Mouse (Mus musculus) hindbrain, embryonic 13.5 days (tissue): ENCODE results near the gene Slc4a4. TPM values are rescaled to one million over a fixed set of nuclear protein-coding genes. Genes with fewer than 3 reads are reported as not detected.

ENCODE experiments used
- ATAC-seq: fragments of 200-750 bp; cut with Nextera tagmentation; 2 replicates; pipeline ENCODE4 v1.8.0; 2017; ENCODE audit warnings: moderate TSS enrichment; ENCODE audit not compliant: low FRiP score
- H3K27ac ChIP-seq: fragments of 300-500 bp; sonication (generic); 2 replicates; pipeline ENCODE4 v1.5.1; 2015; ENCODE audit warnings: inconsistent platforms, mild to moderate bottlenecking, moderate library complexity
- H3K27me3 ChIP-seq: fragments of 300-500 bp; sonication (generic); 2 replicates; pipeline ENCODE4 v1.6.1; 2015; ENCODE audit warnings: mild to moderate bottlenecking, inconsistent platforms
- H3K36me3 ChIP-seq: fragments of 300-500 bp; sonication (generic); 2 replicates; pipeline ENCODE4 v1.6.1; 2015; ENCODE audit warnings: mild to moderate bottlenecking, inconsistent platforms
- H3K4me1 ChIP-seq: fragments of 300-500 bp; sonication (generic); replicated peaks from 2 replicates; pipeline ENCODE4 v1.6.1; 2015; ENCODE audit warnings: inconsistent platforms
- H3K4me2 ChIP-seq: fragments of 300-500 bp; sonication (generic); 2 replicates; pipeline ENCODE4 v1.6.1; 2015; ENCODE audit warnings: inconsistent platforms, mild to moderate bottlenecking, moderate library complexity
- H3K4me3 ChIP-seq: fragments of 300-500 bp; sonication (generic); 2 replicates; pipeline ENCODE4 v1.5.1; 2015; ENCODE audit warnings: mild to moderate bottlenecking, inconsistent platforms
- H3K9ac ChIP-seq: fragments of 300-500 bp; sonication (generic); 2 replicates; pipeline ENCODE4 v1.6.1; 2015; ENCODE audit warnings: mild to moderate bottlenecking, inconsistent platforms
- H3K9me3 ChIP-seq: fragments of 300-500 bp; sonication (generic); 2 replicates; pipeline ENCODE4 v1.6.1; 2016; ENCODE audit warnings: inconsistent platforms
- WGBS: fragments of 180-500 bp; shearing (Covaris S2); methylation state at CpG from one replicate; pipeline ENCODE4 v1.1.7; 2015; 5-methylcytosine and 5-hydroxymethylcytosine counted together
- polyA plus RNA-seq: library from polyadenylated mRNA; unstranded; fragments of >200 nt; fragmentation: Nextera tagmentation; extraction: Ambion mirVana; gene quantifications from 2 replicates; pipeline ENCODE4 v1.2.1, GENCODE M21; 2015

The Slc4a4 gene
- polyA plus RNA-seq, 1 experiment from 2014 or later, result 3.3 TPM

DNA sequence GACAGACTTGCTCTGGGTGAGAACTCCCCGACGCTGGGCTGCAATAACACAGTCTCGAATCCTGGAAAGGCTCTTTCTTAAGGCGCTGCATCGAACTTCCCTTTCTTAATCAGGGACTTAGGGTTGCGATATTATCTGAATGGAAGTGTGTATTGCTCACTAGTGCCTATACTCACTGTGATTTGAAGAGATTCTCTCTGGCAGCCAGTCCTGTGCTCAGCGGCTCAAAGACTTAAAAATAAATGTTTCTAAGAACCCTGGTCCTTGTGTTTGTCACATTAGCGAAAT, 1.7 kb downstream of the Slc4a4 start:
- WGBS, result 48% methylated on average over 8 of the region's 8 CpGs
- Histone ChIP-seq H3K27ac (no peak overlapping the region), H3K4me2 (peak overlapping the region; percentile 96), H3K36me3 (no peaks in the 10 kb centered on the region), H3K27me3 (peaks cover 35% of the 10 kb centered on the region), H3K9me3 (no peaks in the 10 kb centered on the region), H3K4me1 (peaks cover 15% of the 10 kb centered on the region), H3K4me3 (peak overlapping the region; percentile 81), H3K9ac (peak overlapping the region; percentile 77; the same call in 1 of the 2 replicates)
- no peak for ATAC-seq

DNA sequence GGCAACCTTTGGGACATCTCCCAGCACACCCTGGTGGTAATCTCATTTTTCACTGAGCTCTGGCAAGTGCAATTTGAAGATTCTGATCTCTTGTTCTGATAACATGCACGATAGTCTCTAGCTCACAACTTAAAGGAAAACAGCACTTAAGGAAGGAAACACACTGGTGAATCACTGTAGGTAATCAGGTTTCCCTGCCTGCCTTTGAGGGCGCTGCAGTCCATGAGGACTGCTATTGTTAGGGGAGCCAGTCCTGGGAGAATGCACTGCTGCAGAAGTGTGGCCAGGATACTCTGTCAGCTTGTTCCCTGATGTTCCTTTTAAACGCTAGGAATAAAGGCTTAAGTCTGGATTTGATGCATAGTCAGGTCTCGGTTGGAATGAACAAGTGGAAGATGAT, 2.7 kb downstream of the Slc4a4 start:
- WGBS, result 39% methylated on average over 4 of the region's 4 CpGs
- no peak overlapping the region for H3K4me3 ChIP-seq
- H3K27me3 ChIP-seq, result peaks cover 35% of the 10 kb centered on the region
- no peaks in the 10 kb centered on the region for H3K9me3 ChIP-seq
- peaks cover 15% of the 10 kb centered on the region for H3K4me1 ChIP-seq
- no peak overlapping the region for H3K4me2 ChIP-seq
- no peak for ATAC-seq
- H3K9ac ChIP-seq, result no peak overlapping the region
- no peaks in the 10 kb centered on the region for H3K36me3 ChIP-seq
- H3K27ac ChIP-seq, result no peak overlapping the region

DNA sequence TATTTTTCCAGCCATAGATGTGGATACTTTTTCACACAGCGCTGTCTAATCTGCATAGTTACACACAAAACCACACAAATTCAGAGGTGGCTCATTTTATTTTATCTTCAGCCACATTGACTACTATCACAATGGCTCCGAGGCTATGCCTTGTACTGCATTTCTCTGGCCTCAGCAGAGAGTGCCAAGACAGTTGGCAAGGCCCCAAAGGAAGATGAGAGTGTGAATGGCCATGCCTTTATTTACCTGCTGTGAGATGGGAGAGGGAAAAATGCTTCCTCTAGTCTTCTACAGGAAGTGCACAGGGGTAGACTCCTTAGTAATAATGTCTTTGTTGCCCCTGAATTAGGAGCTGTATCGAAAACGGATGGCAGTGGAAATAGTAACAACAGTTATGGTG, 3.5 kb downstream of the Slc4a4 start:
- Histone ChIP-seq H3K27me3 (peaks cover 31% of the 10 kb centered on the region), H3K4me1 (peaks cover 15% of the 10 kb centered on the region), H3K9me3 (no peaks in the 10 kb centered on the region), H3K27ac (no peak overlapping the region), H3K4me2 (no peak overlapping the region), H3K4me3 (no peak overlapping the region), H3K36me3 (no peaks in the 10 kb centered on the region), H3K9ac (no peak overlapping the region)
- WGBS, result 87% methylated on average over 4 of the region's 4 CpGs
- ATAC-seq, result no peak

DNA sequence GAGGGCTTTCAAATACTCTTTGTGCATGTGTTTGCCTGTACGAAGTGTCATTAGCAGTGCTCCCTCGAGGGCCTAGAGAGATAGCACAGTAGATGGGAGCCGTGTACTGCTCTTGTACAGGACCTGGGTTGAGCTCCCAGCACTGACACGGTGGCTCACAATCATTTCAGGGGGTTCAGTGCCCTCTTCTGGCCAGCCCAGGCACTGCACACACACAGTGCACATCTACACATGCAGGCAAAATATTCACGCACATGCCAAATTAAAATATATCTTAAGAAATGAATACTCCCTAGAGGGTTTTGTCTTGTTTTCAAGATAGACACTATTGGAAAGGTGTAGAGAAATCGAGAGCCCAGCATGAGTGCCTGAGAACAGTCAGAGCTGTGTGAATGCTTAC, 10.0 kb downstream of the Slc4a4 start:
- Histone ChIP-seq H3K36me3 (no peaks in the 10 kb centered on the region), H3K27me3 (no peaks in the 10 kb centered on the region), H3K9me3 (peaks cover 4% of the 10 kb centered on the region; the same call in 1 of the 2 replicates), H3K4me3 (no peak overlapping the region), H3K9ac (no peak overlapping the region), H3K4me2 (no peak overlapping the region), H3K27ac (no peak overlapping the region), H3K4me1 (no peaks in the 10 kb centered on the region)
- ATAC-seq, result no peak
- 90% methylated on average over 6 of the region's 6 CpGs for WGBS

DNA sequence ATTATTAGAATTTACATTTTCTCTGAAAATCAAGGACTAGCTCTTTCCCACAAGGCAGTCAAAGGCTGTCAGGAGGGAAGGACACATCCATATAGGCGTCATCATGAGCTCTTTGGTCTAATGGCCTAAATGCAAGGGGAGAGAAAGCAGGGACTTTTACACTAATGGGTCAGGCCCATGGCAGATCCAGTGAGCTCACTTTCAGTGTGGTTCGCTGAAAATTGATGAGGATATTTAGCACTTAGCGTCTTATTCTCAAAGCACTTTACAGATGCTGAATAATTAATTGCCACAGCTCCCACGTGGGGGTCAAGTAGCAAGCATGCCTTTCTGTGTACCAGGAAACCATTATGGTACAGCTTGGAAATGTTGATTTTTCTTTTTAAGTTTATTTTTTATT, 16.5 kb downstream of the Slc4a4 start:
- Histone ChIP-seq H3K4me2 (no peak overlapping the region), H3K4me1 (0 out of 2 replicates have a peak, but pooled peaks cover 3% of the 10 kb centered on the region), H3K4me3 (no peak overlapping the region), H3K9me3 (no peaks in the 10 kb centered on the region), H3K27ac (no peak overlapping the region), H3K9ac (no peak overlapping the region), H3K36me3 (no peaks in the 10 kb centered on the region), H3K27me3 (no peaks in the 10 kb centered on the region)
- ATAC-seq, result peak; percentile 52; the same call in 1 of the 2 replicates
- WGBS, result 41% methylated on average over 4 of the region's 4 CpGs

DNA sequence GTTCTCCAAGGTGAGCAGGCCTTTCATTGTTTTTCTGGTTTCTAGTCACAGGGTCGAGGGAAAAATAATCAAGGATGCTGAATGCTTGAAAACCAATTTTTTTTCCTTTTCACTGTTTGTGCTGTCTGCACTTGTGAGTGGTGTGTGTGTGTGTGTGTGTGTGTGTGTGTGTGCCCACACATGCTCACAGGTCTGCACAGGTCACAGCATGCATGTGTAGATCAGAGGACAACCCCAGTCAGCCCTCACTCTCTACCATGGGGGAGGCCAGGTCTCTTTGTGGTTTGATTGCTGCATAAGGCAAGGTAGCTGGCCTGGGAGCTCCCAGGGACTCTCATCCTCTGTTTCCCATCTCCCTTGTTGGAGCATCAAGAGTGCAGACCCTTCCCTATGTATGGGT, 16.9 kb downstream of the Slc4a4 start:
- H3K4me3 ChIP-seq, result no peak overlapping the region
- H3K4me2 ChIP-seq, result no peak overlapping the region
- H3K4me1 ChIP-seq, result 0 out of 2 replicates have a peak, but pooled peaks cover 3% of the 10 kb centered on the region
- ATAC-seq, result 0 out of 2 replicates have a peak, but pooled peaks have one; percentile 49
- H3K36me3 ChIP-seq, result no peaks in the 10 kb centered on the region
- H3K27ac ChIP-seq, result no peak overlapping the region
- no peak overlapping the region for H3K9ac ChIP-seq
- H3K27me3 ChIP-seq, result no peaks in the 10 kb centered on the region
- 61% methylated on average over 1 of the region's 1 CpGs for WGBS
- no peaks in the 10 kb centered on the region for H3K9me3 ChIP-seq

DNA sequence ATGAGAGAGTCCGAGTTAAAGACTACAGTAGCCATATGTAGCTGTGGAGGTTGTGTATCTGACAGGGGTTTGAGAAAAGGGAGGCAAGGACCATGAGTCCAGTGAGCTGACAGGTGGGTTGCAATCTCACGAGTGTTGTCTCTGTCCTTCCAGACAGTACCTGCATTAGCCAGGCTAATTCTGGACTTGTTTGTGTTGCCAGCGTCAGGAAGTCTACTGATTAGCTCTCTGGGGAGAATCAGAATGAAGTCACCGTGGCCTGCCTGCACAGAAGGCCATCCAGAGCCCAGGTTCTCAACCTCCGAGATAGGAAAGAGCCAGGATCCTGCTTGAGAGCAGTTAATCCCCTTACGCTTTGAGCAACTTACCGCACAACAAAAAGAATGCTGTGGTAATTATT, 18.2 kb downstream of the Slc4a4 start:
- no peaks in the 10 kb centered on the region for H3K36me3 ChIP-seq
- no peak overlapping the region for H3K27ac ChIP-seq
- no peak overlapping the region for H3K4me2 ChIP-seq
- WGBS, result 85% methylated on average over 7 of the region's 7 CpGs
- no peaks in the 10 kb centered on the region for H3K27me3 ChIP-seq
- 0 out of 2 replicates have a peak, but pooled peaks cover 3% of the 10 kb centered on the region for H3K4me1 ChIP-seq
- no peak overlapping the region for H3K9ac ChIP-seq
- no peaks in the 10 kb centered on the region for H3K9me3 ChIP-seq
- ATAC-seq, result no peak
- H3K4me3 ChIP-seq, result no peak overlapping the region

DNA sequence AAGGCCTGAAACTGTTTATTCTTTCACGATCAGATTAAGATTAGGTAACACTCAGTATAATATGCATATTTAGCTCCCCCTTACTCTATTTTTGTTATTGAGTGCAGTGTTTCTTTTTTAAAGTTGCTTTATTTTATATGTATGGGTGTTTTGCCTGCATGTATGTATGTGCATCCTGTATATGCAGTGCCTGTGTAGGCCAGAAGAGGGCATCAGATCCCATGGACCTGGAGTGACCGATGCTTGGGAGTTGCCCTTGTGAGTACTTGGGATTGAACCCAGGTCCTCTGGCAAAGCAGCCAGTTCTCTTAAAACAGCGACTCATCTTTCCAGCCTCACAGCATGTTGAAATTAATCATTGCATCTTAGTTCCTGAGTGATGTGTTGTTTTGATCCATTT, 21.0 kb downstream of the Slc4a4 start:
- no peak overlapping the region for H3K9ac ChIP-seq
- no peaks in the 10 kb centered on the region for H3K36me3 ChIP-seq
- H3K4me3 ChIP-seq, result no peak overlapping the region
- H3K4me1 ChIP-seq, result 0 out of 2 replicates have a peak, but pooled peaks cover 3% of the 10 kb centered on the region
- ATAC-seq, result no peak
- no peak overlapping the region for H3K27ac ChIP-seq
- H3K4me2 ChIP-seq, result no peak overlapping the region
- H3K9me3 ChIP-seq, result no peaks in the 10 kb centered on the region
- no peaks in the 10 kb centered on the region for H3K27me3 ChIP-seq
- whole genome bisulfite sequencing, result 97% methylated on average over 3 of the region's 3 CpGs

DNA sequence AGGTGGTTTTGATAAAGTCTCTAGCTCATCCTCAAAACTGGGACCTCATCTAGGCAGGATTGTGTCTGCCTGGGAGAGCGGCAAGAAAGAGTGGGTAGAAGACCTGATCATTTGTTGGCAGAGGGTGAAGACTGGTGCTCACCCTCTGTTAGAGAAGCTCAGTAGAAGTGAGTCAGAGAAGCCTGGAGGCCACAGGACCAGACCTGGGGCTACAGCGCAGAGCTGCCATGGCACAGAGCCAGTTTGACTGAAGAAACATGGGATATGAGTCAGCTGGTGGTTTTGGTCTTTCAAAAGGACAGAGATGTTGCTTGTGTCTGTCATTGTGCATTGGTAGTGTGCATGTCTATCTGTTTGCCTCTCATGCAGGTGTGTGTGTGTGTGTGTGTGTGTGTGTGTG, 26.0 kb downstream of the Slc4a4 start:
- Histone ChIP-seq H3K27me3 (no peaks in the 10 kb centered on the region), H3K27ac (no peak overlapping the region), H3K9me3 (no peaks in the 10 kb centered on the region), H3K36me3 (no peaks in the 10 kb centered on the region), H3K4me3 (no peak overlapping the region), H3K4me1 (no peaks in the 10 kb centered on the region), H3K9ac (no peak overlapping the region), H3K4me2 (no peak overlapping the region)
- no peak for ATAC-seq
- 92% methylated on average over 2 of the region's 2 CpGs for WGBS

DNA sequence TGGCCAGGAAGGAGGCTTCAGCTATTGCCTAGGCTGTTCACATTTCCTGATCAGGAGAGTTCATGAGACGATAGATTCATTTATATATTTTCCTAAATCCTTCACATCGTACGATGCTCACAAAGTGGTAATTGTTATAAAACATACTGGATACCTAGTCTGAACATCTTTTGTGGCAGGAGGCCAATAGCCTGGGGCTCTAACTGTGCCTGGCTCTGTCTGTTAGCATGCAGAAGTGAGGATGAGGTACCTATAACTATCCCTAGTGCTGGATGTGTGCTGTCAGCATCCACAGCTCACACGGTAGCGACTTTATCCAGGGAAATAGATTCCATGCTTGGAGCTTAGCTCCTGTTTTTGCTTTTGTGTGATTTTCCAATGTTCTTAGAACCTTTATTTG, 28.5 kb downstream of the Slc4a4 start:
- no peak for ATAC-seq
- Histone ChIP-seq H3K27me3 (no peaks in the 10 kb centered on the region), H3K4me3 (no peak overlapping the region), H3K36me3 (no peaks in the 10 kb centered on the region), H3K9ac (no peak overlapping the region), H3K27ac (no peak overlapping the region), H3K4me1 (no peaks in the 10 kb centered on the region), H3K4me2 (no peak overlapping the region), H3K9me3 (no peaks in the 10 kb centered on the region)
- 90% methylated on average over 5 of the region's 5 CpGs for WGBS

DNA sequence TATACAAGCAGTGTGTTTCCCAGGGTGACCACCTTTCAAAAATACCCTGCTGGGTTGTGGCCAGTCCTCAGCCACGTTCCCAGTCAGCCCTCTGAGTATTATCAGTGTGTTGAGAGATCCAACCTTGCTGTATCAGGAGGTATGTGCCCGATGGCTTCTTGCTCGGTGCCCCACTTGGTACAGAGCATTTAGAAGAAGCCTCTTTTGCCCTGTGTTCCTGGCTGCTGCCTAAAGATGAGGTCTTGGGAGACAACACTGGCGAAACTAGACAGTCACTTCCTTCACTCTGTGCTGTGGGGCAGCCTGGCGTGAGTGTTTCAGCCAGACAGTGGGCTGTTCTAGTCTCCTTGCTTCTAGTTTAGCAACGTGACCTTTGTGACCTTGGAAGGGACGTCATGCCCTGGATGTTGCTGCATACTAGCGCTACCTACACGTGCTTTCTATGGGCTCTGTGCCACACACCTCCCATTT, 29.9 kb downstream of the Slc4a4 start:
- WGBS, result 78% methylated on average over 9 of the region's 9 CpGs
- H3K27me3 ChIP-seq, result no peaks in the 10 kb centered on the region
- no peak for ATAC-seq
- no peak overlapping the region for H3K27ac ChIP-seq
- no peak overlapping the region for H3K4me3 ChIP-seq
- no peak overlapping the region for H3K9ac ChIP-seq
- H3K36me3 ChIP-seq, result no peaks in the 10 kb centered on the region
- no peak overlapping the region for H3K4me2 ChIP-seq
- H3K9me3 ChIP-seq, result no peaks in the 10 kb centered on the region
- no peaks in the 10 kb centered on the region for H3K4me1 ChIP-seq

DNA sequence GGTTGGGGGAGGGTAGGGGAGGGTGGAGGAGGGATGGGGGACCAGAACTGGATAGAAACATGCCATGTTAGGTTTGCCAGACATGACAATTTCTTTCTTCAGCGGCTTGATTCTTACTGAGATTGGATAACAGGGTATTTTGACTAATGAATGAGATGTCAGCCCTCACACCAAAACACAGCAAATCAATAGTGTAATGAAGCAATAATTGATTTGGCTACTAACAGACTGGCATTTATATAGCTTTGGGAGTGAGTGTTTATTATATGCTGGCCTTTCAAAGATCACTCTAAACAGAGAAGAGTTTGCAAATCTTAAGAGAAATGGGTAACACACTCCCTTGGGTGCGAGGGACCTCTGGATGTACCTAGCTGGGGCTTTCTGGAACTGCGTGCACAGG, 30.6 kb downstream of the Slc4a4 start:
- Histone ChIP-seq H3K4me2 (no peak overlapping the region), H3K4me3 (no peak overlapping the region), H3K27ac (no peak overlapping the region), H3K36me3 (no peaks in the 10 kb centered on the region), H3K9me3 (no peaks in the 10 kb centered on the region), H3K9ac (no peak overlapping the region), H3K27me3 (no peaks in the 10 kb centered on the region), H3K4me1 (no peaks in the 10 kb centered on the region)
- ATAC-seq, result no peak
- WGBS, result 88% methylated on average over 3 of the region's 3 CpGs

DNA sequence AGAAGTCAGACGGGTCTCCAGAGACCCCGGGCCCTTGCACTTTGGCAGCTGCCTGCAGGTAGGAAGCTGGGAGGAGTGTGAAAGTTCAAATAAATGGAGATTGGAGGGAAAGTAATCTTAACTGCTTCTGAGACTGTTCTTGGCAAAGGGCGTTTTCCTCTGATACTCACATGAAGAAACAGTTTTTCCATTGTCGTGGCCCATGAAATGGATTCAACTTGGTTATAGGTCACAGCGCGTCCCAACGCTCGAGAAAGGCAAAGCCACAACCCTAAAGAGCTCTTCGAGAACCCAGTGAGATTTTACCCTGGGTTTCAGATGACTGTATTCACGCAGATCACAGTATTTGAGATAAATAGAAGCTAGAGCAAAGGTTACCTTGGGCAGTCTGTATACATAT, 31.0 kb downstream of the Slc4a4 start:
- no peak overlapping the region for H3K4me2 ChIP-seq
- H3K27ac ChIP-seq, result no peak overlapping the region
- no peaks in the 10 kb centered on the region for H3K36me3 ChIP-seq
- ATAC-seq, result no peak
- no peaks in the 10 kb centered on the region for H3K9me3 ChIP-seq
- WGBS, result 84% methylated on average over 10 of the region's 10 CpGs
- H3K9ac ChIP-seq, result no peak overlapping the region
- no peaks in the 10 kb centered on the region for H3K4me1 ChIP-seq
- no peaks in the 10 kb centered on the region for H3K27me3 ChIP-seq
- H3K4me3 ChIP-seq, result no peak overlapping the region

DNA sequence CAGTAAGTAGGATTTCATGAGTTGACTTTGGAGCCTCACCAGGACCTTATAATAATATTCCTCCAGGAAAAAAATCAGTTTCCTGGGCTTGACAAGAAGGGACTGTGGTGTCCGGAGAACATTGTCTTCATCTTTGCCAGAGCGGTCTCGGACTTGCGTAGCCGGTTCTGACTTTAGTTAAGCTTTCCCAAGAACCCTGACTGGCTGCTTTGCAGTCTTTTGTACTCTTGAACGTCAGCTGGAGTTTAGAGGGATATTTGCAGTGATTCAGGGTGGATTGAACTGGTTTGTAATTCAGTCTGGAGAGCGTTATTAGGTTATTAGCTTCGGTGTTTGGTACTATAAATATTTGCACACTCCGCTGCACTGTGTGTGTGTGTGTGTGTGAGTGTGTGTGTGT, 31.9 kb downstream of the Slc4a4 start:
- Histone ChIP-seq H3K27me3 (no peaks in the 10 kb centered on the region), H3K4me3 (no peak overlapping the region), H3K4me2 (no peak overlapping the region), H3K4me1 (no peaks in the 10 kb centered on the region), H3K9ac (no peak overlapping the region), H3K9me3 (no peaks in the 10 kb centered on the region), H3K36me3 (no peaks in the 10 kb centered on the region), H3K27ac (no peak overlapping the region)
- no peak for ATAC-seq
- 87% methylated on average over 9 of the region's 9 CpGs for WGBS
